Mouse (Mus musculus) MEL (cell line): ENCODE results near the gene Myl4. TPM values are rescaled to one million over a fixed set of nuclear protein-coding genes. Genes with fewer than 3 reads are reported as not detected.

ENCODE experiments used
- DNase-seq: peaks from one replicate; pipeline ENCODE4 v3.0.0; 2011; ENCODE audit warnings: low read depth, low spot score
- H3K27ac ChIP-seq: 2 replicates; pipeline ENCODE4 v1.5.1; 2012; ENCODE audit warnings: low read depth, mild to moderate bottlenecking, control low read depth, low read length, moderate library complexity; ENCODE audit not compliant: control insufficient read depth
- H3K27me3 ChIP-seq, 2 experiments: fragments of 150-350 bp in 1 of 2; sonication (generic) in 1 of 2; 2 replicates each; pipeline ENCODE4 v1.6.1; 2012; ENCODE audit warnings: low read length in 2 of 2, mild to moderate bottlenecking in 2 of 2, improper control_type of control experiment in 1 of 2, moderate library complexity in 1 of 2; ENCODE audit not compliant: insufficient read depth in 2 of 2, control insufficient read depth in 1 of 2
- H3K36me3 ChIP-seq, 2 experiments: 2 replicates each; pipeline ENCODE4 v1.6.1; 2012 to 2014; ENCODE audit warnings: low read length in 2 of 2, improper control_type of control experiment in 1 of 2, inconsistent platforms in 1 of 2, mild to moderate bottlenecking in 1 of 2; ENCODE audit not compliant: insufficient read depth in 2 of 2, control insufficient read depth in 1 of 2
- H3K4me1 ChIP-seq, 2 experiments: fragments of 150-350 bp in 1 of 2; sonication (generic) in 1 of 2; 2 replicates each; pipeline ENCODE4 v1.6.1; 2012; ENCODE audit warnings: low read length in 2 of 2, improper control_type of control experiment in 1 of 2, mild to moderate bottlenecking in 1 of 2; ENCODE audit not compliant: insufficient read depth in 2 of 2, control insufficient read depth in 1 of 2
- H3K4me3 ChIP-seq, 2 experiments: fragments of 150-350 bp in 1 of 2; sonication (generic) in 1 of 2; 2 replicates each; pipeline ENCODE4 v1.5.1; 2012; ENCODE audit warnings: low read depth in 2 of 2, low read length in 2 of 2, mild to moderate bottlenecking in 2 of 2, moderate library complexity in 2 of 2, control low read depth in 1 of 2, improper control_type of control experiment in 1 of 2; ENCODE audit not compliant: control insufficient read depth in 1 of 2, insufficient read depth in 1 of 2
- H3K79me2 ChIP-seq: 2 replicates; pipeline ENCODE4 v1.6.1; 2012; ENCODE audit warnings: mild to moderate bottlenecking, low read length, moderate library complexity; ENCODE audit not compliant: control insufficient read depth, poor library complexity, insufficient read depth
- H3K9ac ChIP-seq: 2 replicates; pipeline ENCODE4 v1.6.1; 2012; ENCODE audit warnings: low read depth, mild to moderate bottlenecking, control low read depth, low read length, moderate library complexity; ENCODE audit not compliant: control insufficient read depth, poor library complexity, severe bottlenecking
- H3K9me3 ChIP-seq: fragments of 150-350 bp; sonication (generic); replicated peaks from 2 replicates; pipeline ENCODE4 v1.6.1; 2012; ENCODE audit warnings: mild to moderate bottlenecking, low read length, improper control_type of control experiment, moderate library complexity; ENCODE audit not compliant: insufficient read depth
- BHLHE40 ChIP-seq: IDR thresholded peaks from 2 replicates; pipeline ENCODE4 v1.6.1; 2012; ENCODE audit warnings: low read depth, mild to moderate bottlenecking, inconsistent platforms, low read length, improper control_type of control experiment, borderline replicate concordance
- CHD1 ChIP-seq: IDR thresholded peaks from 2 replicates; pipeline ENCODE4 v1.6.1; 2012; ENCODE audit warnings: low read depth, mild to moderate bottlenecking, inconsistent platforms, low read length, improper control_type of control experiment
- CHD2 ChIP-seq: IDR thresholded peaks from 2 replicates; pipeline ENCODE4 v1.6.1; 2011; ENCODE audit warnings: low read length, improper control_type of control experiment
- EP300 ChIP-seq, 2 experiments: IDR thresholded peaks; 2 replicates each; pipeline ENCODE4 v1.6.1; 2011; ENCODE audit warnings: improper control_type of control experiment in 2 of 2, low read length in 2 of 2, low read depth in 1 of 2, mild to moderate bottlenecking in 1 of 2
- ETS1 ChIP-seq: IDR thresholded peaks from 2 replicates; pipeline ENCODE4 v1.6.1; 2012; ENCODE audit warnings: low read depth, mild to moderate bottlenecking, inconsistent platforms, low read length, improper control_type of control experiment, moderate library complexity
- GABPA ChIP-seq: IDR thresholded peaks from 2 replicates; pipeline ENCODE4 v1.6.1; 2012; ENCODE audit warnings: low read depth, mild to moderate bottlenecking, inconsistent platforms, low read length, improper control_type of control experiment, moderate library complexity
- GATA1 ChIP-seq: IDR thresholded peaks from 2 replicates; pipeline ENCODE4 v1.6.1; 2011; ENCODE audit warnings: low read depth, low read length, improper control_type of control experiment
- HCFC1 ChIP-seq: IDR thresholded peaks from 2 replicates; pipeline ENCODE4 v1.6.1; 2012; ENCODE audit warnings: low read depth, mild to moderate bottlenecking, inconsistent platforms, low read length, improper control_type of control experiment, moderate library complexity
- JUND ChIP-seq: IDR thresholded peaks from 2 replicates; pipeline ENCODE4 v1.6.1; 2011; ENCODE audit warnings: low read depth, mild to moderate bottlenecking, improper control_type of control experiment, low read length
- MAFK ChIP-seq: IDR thresholded peaks from 2 replicates; pipeline ENCODE4 v1.6.1; 2011; ENCODE audit warnings: low read depth, mild to moderate bottlenecking, low read length, improper control_type of control experiment, borderline replicate concordance
- MAX ChIP-seq: IDR thresholded peaks from 2 replicates; pipeline ENCODE4 v1.6.1; 2011; ENCODE audit warnings: low read length, improper control_type of control experiment
- MEF2A ChIP-seq: IDR thresholded peaks from 2 replicates; pipeline ENCODE4 v1.6.1; 2014; ENCODE audit warnings: low read depth, mild to moderate bottlenecking, inconsistent platforms, low read length, improper control_type of control experiment; ENCODE audit not compliant: poor library complexity, insufficient replicate concordance, severe bottlenecking; ENCODE audit errors: extremely low read depth
- MXI1 ChIP-seq: IDR thresholded peaks from 2 replicates; pipeline ENCODE4 v1.6.1; 2011; ENCODE audit warnings: mild to moderate bottlenecking, low read depth, low read length, improper control_type of control experiment
- MYB ChIP-seq: IDR thresholded peaks from 2 replicates; pipeline ENCODE4 v1.6.1; 2011; ENCODE audit warnings: mild to moderate bottlenecking, low read depth, low read length, improper control_type of control experiment
- MYC ChIP-seq: IDR thresholded peaks from 2 replicates; pipeline ENCODE4 v1.6.1; 2011; ENCODE audit warnings: low read depth, mild to moderate bottlenecking, low read length, improper control_type of control experiment, moderate library complexity
- POLR2AphosphoS2 ChIP-seq: IDR thresholded peaks from 2 replicates; pipeline ENCODE4 v1.6.1; 2011; ENCODE audit warnings: low read length, improper control_type of control experiment
- RCOR1 ChIP-seq: IDR thresholded peaks from 2 replicates; pipeline ENCODE4 v1.6.1; 2012; ENCODE audit warnings: low read depth, mild to moderate bottlenecking, inconsistent platforms, low read length, improper control_type of control experiment
- SIN3A ChIP-seq: IDR thresholded peaks from 2 replicates; pipeline ENCODE4 v1.6.1; 2012; ENCODE audit warnings: low read length, improper control_type of control experiment, inconsistent platforms
- TAL1 ChIP-seq: IDR thresholded peaks from 2 replicates; pipeline ENCODE4 v1.6.1; 2012; ENCODE audit warnings: mild to moderate bottlenecking, inconsistent platforms, low read length, moderate library complexity, mixed read lengths
- TCF12 ChIP-seq: IDR thresholded peaks from 2 replicates; pipeline ENCODE4 v1.6.1; 2014; ENCODE audit warnings: low read depth, mild to moderate bottlenecking, inconsistent platforms, low read length, improper control_type of control experiment, moderate library complexity
- UBTF ChIP-seq: IDR thresholded peaks from 2 replicates; pipeline ENCODE4 v1.6.1; 2012; ENCODE audit warnings: low read depth, mild to moderate bottlenecking, inconsistent platforms, low read length, improper control_type of control experiment, moderate library complexity, borderline replicate concordance; ENCODE audit not compliant: insufficient read depth
- USF1 ChIP-seq: IDR thresholded peaks from 2 replicates; pipeline ENCODE4 v1.6.1; 2014; ENCODE audit warnings: low read depth, mild to moderate bottlenecking, inconsistent platforms, low read length, improper control_type of control experiment, moderate library complexity
- ZNF384 ChIP-seq: IDR thresholded peaks from 2 replicates; pipeline ENCODE4 v1.6.1; 2012; ENCODE audit warnings: low read depth, mild to moderate bottlenecking, inconsistent platforms, low read length, improper control_type of control experiment
- polyA plus RNA-seq, 2 experiments: library from polyadenylated mRNA; stranded (reverse) in 1 of 2; unstranded in 1 of 2; fragments of >175 nt in 1 of 2; fragments of >200 nt in 1 of 2; gene quantifications; 2 replicates each; pipeline versions ENCODE4 v1.2.1 to v1.2.4; 2012; ENCODE audit warnings: low replicate concordance in 2 of 2, low read depth in 1 of 2; ENCODE audit not compliant: insufficient read length in 2 of 2, insufficient read depth in 1 of 2, missing spikeins in 1 of 2
- total RNA-seq: library from RNA; depleted of rRNA; stranded (reverse); fragments of 300-350 nt; gene quantifications from 2 replicates; pipeline ENCODE4 v1.2.3, GENCODE M21; 2012

Gene Myl4
- total and polyA plus RNA-seq, 3 experiments = 0.29 to 1.3 TPM; not detected in 1

DNA sequence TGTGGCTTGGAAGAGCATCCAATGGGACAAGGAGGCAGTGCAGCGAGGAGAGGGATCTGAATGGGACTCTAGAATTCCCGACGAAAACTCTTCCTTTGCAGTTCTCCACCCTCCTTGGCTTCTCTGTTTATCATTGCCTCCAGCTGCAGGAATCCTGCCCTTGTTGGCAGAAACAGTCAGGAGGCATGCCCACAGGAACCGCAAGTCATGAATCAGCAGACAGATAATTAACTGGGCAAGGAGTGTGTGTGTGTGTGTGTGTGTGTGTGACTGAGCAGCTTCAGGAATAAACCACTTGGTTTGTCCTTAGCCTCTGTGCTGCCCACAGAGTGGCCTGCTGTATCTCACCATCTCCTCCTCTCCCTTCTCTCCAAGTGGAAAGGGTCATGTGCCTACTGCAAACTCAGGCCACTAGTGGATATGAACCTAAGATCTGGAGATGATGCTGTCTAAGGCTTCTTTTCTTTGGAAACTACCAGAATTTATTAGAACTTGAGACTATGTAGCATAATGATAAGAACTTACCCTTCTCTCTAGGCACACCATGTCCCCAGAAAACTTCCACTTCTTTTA is 61.2 kb downstream of the Myl4 start:
- Histone ChIP-seq H3K79me2 (no peaks in the 10 kb centered on the region), H3K27me3 (no peaks in the 10 kb centered on the region), H3K4me1 (peaks cover 18 to 50% of the 10 kb centered on the region in 2 experiments), H3K4me3 (no peak overlapping the region), H3K9me3 (no peaks in the 10 kb centered on the region), H3K27ac (peak overlapping the region; percentile 15; the same call in 1 of the 2 replicates), H3K9ac (no peak overlapping the region), H3K36me3 (peaks cover 0 to 45% of the 10 kb centered on the region in 2 experiments; a peak in 2 of 4 replicates)
- TF ChIP-seq JUND (peak; percentile 76; the same call in 1 of the 2 replicates), MXI1 (peak; percentile 38; the same call in 1 of the 2 replicates), CHD2 (no peak; the same call in 1 of the 2 replicates), TAL1 (peak; percentile 91), BHLHE40 (peak; percentile 75; the same call in 1 of the 2 replicates), GABPA (no peak), CHD1 (no peak), RCOR1 (peak; percentile 99), MYC (0 out of 2 replicates have a peak, but pooled peaks have one; percentile 43), MAFK (peak; percentile 95), TCF12 (peak; percentile 97), SIN3A (peak; percentile 83), POLR2AphosphoS2 (no peak), UBTF (no peak), GATA1 (peak; percentile 96), MYB (no peak; the same call in 1 of the 2 replicates), MEF2A (peak; percentile 66; the same call in 1 of the 2 replicates), HCFC1 (0 out of 2 replicates have a peak, but pooled peaks have one; percentile 22), MAX (no peak), ZNF384 (peak; percentile 70; the same call in 1 of the 2 replicates), USF1 (0 out of 2 replicates have a peak, but pooled peaks have one; percentile 32), ETS1 (peak; percentile 98), EP300 (IDR thresholded peaks at IDR 0.05; ENCODE audit: low read depth in 1 of 2, low read length in 2 of 2) (peak; percentile 98)
- peak; percentile 83 for DNase-seq
